Mouse (Mus musculus): ENCODE measurements around the gene Kcnh2.
"Not testable (repeated sequence)": the region's sequence is repeated elsewhere in the genome, so short reads cannot be mapped to it uniquely, and the experiment has no call there.

Kcnh2 gene

DNA sequence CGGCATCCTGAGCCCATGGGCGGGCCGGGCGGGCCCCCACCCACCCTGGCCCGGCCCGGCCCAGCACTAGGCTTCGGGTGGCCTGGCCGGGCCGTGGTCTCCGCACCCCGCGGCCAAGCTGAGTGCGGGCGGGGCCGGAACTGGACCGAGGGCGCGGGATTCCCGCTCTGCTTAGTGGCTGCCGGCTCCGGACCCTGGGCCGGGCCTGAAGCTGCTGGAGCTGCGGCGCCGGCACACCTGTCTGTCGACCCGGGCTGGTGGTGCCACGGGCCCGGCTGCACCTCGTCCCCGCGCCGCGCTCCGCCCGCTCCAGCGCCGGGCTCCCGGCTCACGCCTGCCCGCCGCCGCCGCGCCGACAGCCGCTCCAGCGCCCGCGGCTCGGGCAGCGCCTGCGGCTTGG is at the start of gene Kcnh2:
Gene Kcnh2, minus strand, starts transcription at position 327 of the 400 bp plus-strand sequence.
- in situ Hi-C loops (cut with MboI, MseI) = no loop called here

DNA sequence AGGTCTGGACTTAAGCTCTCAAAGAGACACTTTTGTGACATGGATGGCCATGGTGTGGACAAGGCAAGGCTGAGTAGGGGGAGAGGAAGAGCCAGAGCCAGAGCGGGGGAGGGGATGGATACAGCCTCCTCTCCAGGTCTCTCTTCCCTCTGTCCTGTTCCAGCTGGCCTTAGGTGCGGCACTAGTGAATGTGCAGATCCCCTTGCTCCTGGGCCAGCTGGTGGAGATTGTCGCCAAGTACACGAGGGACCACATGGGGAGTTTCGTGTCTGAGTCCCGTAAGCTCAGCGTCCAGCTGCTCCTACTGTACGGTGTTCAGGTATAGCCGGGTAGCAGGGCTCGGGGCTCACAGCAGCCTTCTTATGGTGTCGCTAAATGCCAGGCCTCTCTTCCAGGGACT is 49.0 kb upstream of the Kcnh2 start:
- in situ Hi-C loops (cut with MboI, MseI) = no loop called here

DNA sequence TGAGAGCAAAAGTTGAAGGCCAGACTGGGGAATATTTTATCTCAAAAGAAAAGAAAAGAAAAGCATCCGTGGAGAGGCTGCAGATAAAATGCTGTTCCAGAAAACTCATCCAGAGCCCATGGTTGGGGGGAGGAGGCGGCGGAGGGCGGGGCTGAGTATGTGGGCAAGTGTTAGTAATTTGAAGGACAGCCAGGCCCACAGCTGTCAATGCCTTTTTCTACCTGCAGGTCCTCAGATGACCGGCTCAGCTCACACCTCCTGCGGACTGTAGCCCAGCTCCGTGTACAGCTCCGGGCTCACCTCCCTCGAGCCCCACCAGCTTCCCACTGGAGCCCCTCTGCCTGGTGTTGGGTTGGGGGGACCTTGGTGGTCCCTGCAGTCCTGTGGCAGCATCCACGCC is 48.3 kb upstream of the Kcnh2 start:
- in situ Hi-C loops (cut with MboI, MseI) = no loop called here

DNA sequence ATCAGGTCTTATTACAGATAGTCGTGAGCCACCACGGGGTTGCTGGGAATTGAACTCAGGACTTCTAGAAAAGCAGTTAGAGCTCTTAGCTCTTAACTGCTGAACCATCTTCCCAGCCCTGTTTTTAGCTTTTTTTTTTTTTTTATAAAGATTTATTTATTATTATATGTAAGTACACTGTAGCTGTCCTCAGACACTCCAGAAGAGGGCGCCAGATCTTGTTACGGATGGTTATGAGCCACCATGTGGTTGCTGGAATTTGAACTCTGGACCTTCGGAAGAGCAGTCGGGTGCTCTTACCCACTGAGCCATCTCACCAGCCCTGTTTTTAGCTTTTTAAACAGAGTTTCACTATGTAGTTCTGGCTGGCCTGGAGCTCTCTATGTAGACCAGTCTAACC is 44.9 kb upstream of the Kcnh2 start:
- in situ Hi-C loops (cut with MboI, MseI) = not testable (repeated sequence)

DNA sequence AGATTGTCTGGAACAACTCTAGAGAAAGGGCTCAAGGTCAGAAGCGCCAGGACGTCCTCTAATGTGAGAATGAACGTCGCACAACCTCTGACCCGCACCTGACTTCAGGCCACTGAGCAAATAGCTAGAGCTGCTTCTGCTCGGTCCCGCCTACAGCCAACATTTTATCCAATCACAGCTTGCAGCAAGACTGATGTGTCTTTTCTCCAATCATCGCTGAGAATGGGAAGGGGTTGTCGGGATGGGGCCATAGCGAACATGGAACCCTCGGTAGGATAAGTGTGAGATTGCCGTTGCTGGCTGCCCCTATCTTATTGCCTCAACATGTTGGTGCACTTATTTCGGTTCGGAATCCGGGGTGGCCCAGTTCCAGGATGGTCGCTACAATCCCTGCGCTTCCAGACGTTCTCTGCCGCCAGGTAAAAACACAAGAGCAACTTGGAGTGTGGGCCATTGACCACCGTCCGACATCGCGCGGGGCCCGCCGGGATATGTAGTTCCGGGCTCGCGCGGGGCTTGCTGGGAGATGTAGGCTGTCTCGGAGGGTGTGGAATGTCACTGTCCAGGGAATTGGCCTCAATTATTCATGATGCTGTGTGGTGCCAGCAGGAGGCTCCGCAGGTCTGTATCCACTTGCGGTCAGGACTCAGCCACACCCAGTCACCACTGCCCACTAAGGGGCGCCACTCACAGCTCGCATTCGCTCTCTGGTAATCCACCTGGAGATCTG is 42.9 kb upstream of the Kcnh2 start:
- in situ Hi-C loops (cut with MboI, MseI) = loop anchor here (5.0 kb wide), 1 partner anchor 58 kb away; the partner anchor contains the start of gene Agap3

DNA sequence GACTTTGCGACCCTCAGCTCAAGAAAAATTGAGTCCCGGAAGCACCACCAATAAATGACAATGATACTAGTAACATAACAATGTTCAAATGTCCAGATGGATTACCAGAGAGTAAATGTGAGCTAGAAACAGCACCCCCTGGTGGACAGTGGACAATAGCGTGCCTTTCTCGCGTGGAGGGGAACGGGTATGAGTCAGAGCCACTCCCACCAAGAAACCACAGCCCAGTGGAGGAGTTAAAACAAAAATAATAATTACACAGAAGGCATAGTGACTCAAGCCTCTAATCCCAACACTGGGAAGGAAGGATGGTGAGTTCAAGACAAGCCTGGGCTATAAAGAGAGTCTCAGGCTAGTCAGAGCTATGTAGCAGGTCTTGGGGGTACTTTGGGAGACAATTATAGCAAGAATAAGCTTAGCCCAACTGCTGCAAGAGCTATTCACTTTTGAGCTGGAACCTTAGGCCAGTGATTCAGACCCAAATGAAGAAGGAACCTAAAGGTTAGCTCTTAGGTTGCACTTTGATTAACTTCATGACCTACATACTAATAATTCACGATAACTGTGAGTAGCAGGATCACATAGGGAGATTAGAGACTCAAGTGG is 42.1 kb upstream of the Kcnh2 start, which contains the start of gene Abcb8:
Gene Abcb8, plus strand, starts transcription at position 272 of the 606 bp plus-strand sequence.
- in situ Hi-C loops (cut with MboI, MseI) = loop anchor here (5.0 kb wide), 1 partner anchor 59 kb away; the partner anchor contains the start of gene Agap3

DNA sequence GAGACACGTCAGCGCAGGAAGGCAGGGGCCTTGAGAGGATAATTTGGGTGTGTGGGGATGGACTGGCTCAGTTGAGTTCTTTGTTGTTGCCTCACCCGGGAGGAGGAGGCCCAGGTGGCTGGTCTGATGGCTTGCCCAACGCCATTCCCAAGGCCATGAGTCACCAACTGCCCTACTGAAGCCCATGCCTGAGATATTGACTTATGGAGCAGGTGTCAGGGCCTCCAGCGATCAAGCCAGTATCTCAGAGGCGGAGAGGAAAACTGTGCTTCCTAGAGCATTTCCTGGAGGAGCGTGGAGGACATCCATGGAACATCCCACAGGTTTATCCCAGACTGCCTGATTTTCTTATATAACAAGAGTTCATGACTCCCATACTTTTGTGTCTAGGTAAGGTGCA is 41.3 kb upstream of the Kcnh2 start:
- in situ Hi-C loops (cut with MboI, MseI) = loop anchor here (5.0 kb wide), 1 partner anchor 60 kb away; the partner anchor contains the start of gene Agap3

DNA sequence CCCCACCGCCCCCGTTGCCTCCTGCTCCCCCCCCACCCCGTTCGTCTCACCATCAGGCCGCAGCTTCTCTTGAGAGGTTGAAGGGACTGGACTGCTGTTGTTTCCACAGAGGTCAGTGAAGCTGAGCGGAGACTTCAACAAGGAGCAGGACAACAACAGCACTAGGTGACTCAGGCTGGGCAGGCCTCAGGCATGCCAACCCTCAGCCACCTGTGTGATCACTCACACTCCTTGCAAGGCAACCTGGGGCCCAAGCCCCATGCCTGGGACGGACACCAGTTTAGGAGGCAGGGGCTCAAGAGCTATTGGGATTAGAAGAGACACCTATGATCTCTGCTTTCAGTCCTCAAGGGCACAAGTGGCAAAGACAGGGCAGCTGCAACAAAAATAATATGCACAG is 40.5 kb upstream of the Kcnh2 start, which contains the start of gene Atg9b:
Gene Atg9b, minus strand, starts transcription at position 280 of the 400 bp plus-strand sequence.
- in situ Hi-C loops (cut with MboI, MseI) = loop anchor here (5.0 kb wide), 1 partner anchor 60 kb away; the partner anchor contains the start of gene Agap3

DNA sequence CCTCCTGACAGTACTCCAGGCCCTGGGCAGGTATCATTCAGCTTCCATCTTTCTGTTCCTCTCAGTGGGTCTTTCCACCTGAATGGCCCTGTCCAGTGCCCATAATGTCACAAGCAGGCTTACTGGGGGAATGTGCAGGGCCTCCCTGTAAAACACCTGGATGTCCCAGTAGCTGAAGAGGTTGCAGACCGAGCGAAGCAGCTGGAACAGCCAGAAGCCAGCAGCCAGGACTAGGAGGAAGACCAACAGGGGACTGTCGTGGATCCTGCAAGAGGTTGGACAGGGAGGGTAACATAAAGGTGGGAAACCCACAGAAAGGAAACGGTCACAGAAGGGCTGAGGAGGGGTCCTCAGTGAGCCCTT is 38.2 kb upstream of the Kcnh2 start:
- in situ Hi-C loops (cut with MboI, MseI) = loop anchor here (5.0 to 10.0 kb wide), 2 partner anchors 63 to 225 kb away; partner anchors contain the start of genes Agap3 and Nupl2

DNA sequence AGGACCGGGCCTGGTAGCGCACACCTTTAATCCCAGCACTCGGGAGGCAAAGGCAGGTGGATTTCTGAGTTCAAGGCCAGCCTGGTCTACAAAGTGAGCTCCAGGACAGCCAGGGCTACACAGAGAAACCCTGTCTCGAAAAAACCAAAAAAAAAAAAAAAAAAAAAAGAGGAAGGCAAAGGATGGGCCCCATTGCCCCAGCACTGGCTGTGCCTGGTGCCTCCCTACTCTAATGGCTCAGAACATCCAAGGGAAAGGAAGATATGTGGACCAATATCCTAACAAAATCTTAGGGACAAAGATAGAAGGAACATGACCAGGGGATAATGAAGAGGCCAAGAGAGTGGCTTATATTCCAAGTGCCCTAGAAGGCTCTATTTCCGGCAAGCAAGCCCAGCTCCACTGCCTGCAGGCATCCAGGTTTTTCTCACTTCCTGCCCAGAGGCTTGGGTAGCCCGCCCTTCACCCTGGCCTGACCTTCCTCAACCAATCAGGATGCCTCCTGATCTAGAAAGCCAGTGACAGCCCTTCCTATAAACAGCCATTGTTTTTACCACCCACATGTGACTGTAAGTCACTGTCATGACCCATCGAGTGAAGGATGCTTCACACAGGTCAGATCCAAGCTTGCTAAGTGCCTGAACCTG is 37.7 kb upstream of the Kcnh2 start:
- in situ Hi-C loops (cut with MboI, MseI) = loop anchor here (10.0 kb wide), 1 partner anchor 224 kb away; the partner anchor contains the start of gene Nupl2

DNA sequence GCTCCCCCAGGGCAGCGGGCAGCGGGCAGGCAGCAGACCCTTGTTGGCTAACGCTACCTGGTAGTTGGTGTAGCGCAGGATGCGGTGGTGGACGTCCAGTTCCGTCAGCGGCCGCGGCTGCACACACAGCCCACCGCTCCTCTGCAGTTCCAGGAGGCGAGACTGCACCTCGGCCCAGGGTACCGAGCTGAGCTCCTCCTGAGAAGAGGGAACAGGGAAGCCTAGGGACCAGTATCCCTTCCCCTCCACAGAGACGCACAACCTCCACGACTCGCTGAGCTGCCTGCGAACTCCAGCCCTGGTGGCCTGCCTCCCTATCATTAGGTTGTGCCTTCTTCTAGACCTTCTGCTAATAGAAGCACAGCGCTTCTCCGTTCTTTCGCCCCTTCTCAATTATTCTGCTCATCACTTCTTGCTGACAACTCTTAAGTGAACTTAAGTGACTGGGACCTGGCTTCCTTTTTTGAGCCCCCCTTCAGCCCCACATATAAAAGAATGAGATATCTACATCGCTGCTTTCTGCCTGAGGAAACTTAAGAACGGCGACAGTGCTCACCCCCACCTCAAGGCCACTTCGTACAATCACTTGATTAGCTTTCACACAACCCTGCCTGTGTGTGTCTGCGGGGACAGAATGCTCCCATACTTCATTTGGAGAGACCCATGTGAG is 37.0 kb upstream of the Kcnh2 start:
- in situ Hi-C loops (cut with MboI, MseI) = loop anchor here (10.0 kb wide), 1 partner anchor 224 kb away; the partner anchor contains the start of gene Nupl2

DNA sequence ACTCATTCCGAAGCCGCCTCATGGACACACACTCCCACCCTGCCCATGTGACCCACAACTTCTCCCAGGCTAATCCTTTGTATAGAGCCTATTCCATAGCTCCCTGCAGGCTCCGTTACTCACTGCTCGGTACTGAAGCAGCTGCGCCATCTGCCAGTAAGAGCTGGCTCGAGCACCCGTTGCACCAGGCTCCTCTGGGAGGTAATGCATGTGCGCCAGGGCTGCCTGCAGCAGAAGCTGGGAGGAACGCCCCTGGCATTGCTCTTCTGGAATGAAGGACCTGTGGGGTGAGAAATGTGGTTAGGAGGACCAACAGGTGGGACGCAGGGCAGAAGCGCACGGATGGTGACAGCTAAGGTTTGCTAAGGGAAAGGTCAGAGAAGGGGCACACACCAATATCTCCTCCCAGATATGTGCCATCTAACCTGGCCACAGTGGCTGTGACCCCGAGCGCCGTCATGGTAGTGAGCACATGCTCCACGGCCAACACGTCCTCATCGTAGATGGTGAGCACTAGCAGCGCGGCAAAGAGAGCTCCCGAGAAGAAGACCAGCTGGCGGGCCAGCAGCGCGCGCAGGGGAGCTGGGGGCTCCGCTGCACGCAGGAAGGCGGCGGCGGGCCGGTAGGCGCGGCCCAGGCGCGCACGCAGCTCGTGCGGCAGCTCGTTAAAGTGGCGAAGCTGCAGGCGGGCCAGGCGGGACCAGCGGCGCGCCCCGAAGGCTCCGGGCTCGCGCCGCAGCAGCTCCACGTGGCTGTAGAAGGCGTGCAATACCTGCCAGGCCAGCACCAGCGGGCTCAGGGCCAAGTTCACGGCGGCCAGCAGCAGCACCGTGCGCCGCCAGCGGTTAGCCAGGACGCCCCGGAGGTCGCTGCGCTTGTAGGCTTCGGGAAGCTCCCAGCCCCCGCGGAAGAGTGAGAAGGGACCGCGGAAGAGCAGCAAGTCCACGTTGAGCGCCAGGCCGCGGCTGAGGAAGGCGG is 36.1 kb upstream of the Kcnh2 start:
- in situ Hi-C loops (cut with MboI, MseI) = loop anchor here (10.0 kb wide), 1 partner anchor 223 kb away; the partner anchor contains the start of gene Nupl2

DNA sequence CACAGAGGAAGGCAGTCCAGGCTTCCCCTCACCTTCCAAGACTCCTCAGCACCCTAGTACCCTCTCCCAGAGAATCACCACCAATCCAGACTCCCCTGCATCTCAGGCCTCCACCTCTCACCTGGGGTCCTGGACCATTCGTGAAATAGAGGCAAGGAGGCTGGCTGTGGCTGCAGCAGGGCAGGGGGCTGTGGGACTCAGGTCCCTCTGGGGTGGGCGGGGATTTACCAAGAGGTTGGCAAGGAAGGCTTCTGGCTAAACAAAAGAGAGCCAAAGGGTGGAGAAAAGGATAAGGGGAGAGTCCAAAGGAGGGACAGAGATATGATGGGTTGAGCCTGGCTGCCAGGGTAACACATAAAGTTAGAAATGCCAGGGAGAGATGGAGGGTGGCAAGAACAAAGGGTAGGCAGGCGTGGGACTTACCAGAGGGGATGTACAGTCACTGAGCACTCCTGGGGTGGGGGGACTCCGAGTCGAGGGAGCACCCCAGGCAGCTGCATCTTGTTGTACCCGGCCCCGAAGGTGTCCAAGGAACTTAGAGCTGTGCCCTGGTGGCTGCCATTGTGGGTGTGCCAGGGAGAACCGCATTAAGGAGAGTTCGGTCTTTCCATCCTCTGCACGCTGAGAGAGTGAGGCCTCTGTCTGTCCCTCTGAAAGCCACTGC is 34.6 kb upstream of the Kcnh2 start:
- in situ Hi-C loops (cut with MboI, MseI) = loop anchor here (10.0 kb wide), 1 partner anchor 221 kb away; the partner anchor contains the start of gene Nupl2

DNA sequence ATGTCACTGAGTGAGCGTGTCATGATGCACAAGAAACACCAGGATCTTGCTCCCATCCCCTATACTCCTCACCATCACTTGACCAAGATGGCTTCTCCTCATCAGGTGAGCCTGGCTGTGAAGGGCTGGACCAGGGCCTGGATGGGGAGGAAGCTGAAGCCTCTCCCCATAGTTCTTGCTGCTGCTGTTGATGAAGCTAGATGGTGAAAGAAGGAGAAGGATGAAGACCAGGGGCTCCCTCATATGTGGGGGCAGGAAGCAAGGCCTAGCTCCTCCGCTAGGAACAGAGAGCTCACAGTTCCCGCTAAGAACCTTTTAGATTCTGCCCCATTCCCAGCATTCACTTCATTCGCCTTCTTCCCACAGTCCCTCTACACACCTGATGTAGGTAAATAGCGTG is 34.0 kb upstream of the Kcnh2 start:
- in situ Hi-C loops (cut with MboI, MseI) = loop anchor here (10.0 kb wide), 1 partner anchor 221 kb away; the partner anchor contains the start of gene Nupl2

DNA sequence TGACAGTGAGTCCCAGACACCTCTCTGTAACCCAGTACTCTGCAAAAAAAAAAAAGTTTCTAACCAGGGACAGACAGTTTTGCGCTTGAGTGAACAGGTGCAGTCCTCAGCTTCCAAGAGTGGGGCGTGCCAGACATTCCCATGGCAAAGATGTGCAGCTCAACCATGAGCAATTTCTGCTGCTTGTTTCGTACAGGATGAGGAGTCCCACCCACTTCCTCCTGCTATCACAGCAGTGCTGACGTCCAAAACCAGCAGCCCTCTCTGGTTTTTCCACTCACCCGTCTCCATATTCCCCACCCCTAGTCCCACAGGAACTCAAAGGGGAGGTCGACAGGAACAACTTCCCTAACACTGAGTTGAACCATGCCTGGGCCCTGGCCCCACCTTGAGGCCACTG is 33.0 kb upstream of the Kcnh2 start:
- in situ Hi-C loops (cut with MboI, MseI) = loop anchor here (10.0 kb wide), 1 partner anchor 220 kb away; the partner anchor contains the start of gene Nupl2

DNA sequence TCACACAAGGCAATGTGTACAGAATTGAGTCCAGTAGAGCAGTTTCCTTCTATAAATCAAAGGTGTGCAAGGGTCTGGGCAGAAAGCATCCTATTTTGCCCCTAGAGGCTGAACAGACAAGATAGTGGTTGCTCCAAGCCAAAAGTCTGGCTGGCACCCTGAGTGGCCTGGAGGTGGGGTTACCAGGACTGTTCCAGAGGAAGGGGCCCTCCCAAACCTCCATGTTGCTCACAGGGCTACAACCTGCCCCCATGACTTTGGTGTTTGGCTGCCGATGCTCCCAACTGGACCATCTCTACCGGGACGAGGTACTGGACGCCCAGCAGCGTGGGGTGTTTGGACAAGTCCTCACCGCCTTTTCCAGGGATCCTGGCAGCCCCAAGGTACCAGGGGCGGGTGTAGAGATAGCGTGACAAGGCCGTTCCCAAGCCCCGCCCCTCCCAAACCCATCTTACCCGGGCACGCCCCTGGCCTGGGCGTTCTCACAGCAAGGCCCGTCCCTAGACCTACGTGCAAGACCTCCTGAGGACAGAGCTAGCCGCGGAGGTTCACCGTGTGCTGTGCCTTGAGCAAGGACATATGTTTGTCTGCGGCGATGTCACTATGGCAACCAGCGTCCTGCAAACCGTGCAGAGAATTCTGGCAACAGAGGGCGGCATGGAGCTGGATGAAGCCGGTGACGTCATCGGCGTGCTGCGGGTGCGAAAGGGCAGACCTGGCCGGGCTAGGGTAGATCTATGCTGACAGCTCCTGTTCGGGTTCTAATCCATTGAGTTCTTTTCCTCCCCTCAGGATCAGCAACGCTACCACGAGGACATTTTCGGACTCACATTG is 31.8 kb upstream of the Kcnh2 start:
- in situ Hi-C loops (cut with MboI, MseI) = loop anchor here (10.0 kb wide), 1 partner anchor 218 kb away; the partner anchor contains the start of gene Nupl2

DNA sequence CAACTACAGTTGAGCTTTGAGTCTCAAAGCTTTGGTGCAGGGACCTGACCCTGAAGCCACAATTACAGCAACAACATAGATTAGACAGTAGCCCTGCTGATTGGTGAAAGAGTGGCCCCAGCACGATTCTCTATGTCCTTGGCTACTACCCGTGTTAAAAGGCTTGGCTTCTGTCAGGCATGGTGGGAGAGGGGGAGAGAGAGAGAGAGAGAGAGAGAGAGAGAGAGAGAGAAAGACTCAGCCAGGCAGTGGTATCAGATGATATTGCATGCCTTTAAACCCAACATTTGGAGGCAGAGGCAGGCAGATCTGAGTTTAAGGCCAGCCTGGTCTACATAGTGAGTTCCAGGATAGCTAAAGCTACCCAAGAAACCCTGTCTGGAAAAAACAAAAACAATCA is 30.6 kb upstream of the Kcnh2 start:
- in situ Hi-C loops (cut with MboI, MseI) = loop anchor here (10.0 kb wide), 1 partner anchor 217 kb away; the partner anchor contains the start of gene Nupl2

DNA sequence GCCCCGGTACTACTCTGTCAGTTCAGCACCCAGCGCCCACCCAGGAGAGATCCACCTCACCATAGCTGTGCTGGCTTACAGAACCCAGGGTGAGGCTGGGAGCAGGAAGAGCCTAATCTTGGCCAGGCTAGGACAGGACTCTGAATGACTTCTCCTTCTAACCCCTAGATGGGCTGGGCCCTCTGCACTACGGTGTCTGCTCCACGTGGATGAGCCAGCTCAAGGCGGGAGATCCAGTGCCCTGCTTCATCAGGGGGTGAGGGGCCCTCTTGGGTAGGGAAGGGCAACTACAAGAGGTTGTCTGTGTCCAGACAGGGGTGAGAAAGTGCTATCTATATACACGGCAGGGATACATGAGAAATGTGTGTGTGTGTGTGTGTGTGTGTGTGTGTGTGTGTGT is 30.1 kb upstream of the Kcnh2 start:
- in situ Hi-C loops (cut with MboI, MseI) = loop anchor here (10.0 kb wide), 1 partner anchor 217 kb away; the partner anchor contains the start of gene Nupl2

Measured in T-helper 2 cell (primary cell).